Mouse (Mus musculus) cerebellum, adult 2 months (tissue): ENCODE results near the gene Tmc3. TPM values are rescaled to one million over a fixed set of nuclear protein-coding genes. Genes with fewer than 3 reads are reported as not detected.

Experiments
- DNase-seq, 2 experiments: peaks; one replicate each; pipeline ENCODE4 v3.0.0; 2021
- H3K27ac ChIP-seq: fragments of 200-500 bp; 2 replicates; pipeline ENCODE4 v1.5.1; 2012; ENCODE audit warnings: low read length, control low read depth, inconsistent platforms; ENCODE audit not compliant: insufficient read depth
- H3K27me3 ChIP-seq: fragments of 200-500 bp; 2 replicates; pipeline ENCODE4 v1.6.1; 2012; ENCODE audit warnings: inconsistent platforms, mild to moderate bottlenecking, low read length, moderate library complexity; ENCODE audit not compliant: control insufficient read depth, insufficient read depth
- H3K4me1 ChIP-seq: fragments of 200-500 bp; 2 replicates; pipeline ENCODE4 v1.6.1; 2011; ENCODE audit warnings: low read length; ENCODE audit not compliant: control insufficient read depth, insufficient read depth
- H3K4me3 ChIP-seq: fragments of 200-500 bp; replicated peaks from 2 replicates; pipeline ENCODE3; 2011; ENCODE audit warnings: mild to moderate bottlenecking, low read depth, low read length, control low read depth; ENCODE audit not compliant: insufficient read depth
- CTCF ChIP-seq: fragments of 200-500 bp; IDR thresholded peaks from 2 replicates; pipeline ENCODE4 v1.5.1; 2011; ENCODE audit warnings: low read depth, mild to moderate bottlenecking, control low read depth, low read length, moderate library complexity, borderline replicate concordance; ENCODE audit not compliant: insufficient read depth
- POLR2A ChIP-seq: fragments of 200-500 bp; IDR thresholded peaks from 2 replicates; pipeline ENCODE4 v1.6.1; 2011; ENCODE audit warnings: low read length, control low read depth, borderline replicate concordance; ENCODE audit not compliant: insufficient read depth
- WGBS: fragments of 180-500 bp; shearing (Covaris S2); methylation state at CpG from one replicate; pipeline ENCODE4 v1.1.7; 2018; 5-methylcytosine and 5-hydroxymethylcytosine counted together
- polyA plus RNA-seq: library from polyadenylated mRNA; depleted of rRNA; stranded (reverse); fragments of >200 nt; gene quantifications from 2 replicates; pipeline ENCODE4 v1.2.3, GENCODE M21; 2012

Tmc3 gene
- polyA plus RNA-seq, 1 experiment: 0.61 TPM

DNA sequence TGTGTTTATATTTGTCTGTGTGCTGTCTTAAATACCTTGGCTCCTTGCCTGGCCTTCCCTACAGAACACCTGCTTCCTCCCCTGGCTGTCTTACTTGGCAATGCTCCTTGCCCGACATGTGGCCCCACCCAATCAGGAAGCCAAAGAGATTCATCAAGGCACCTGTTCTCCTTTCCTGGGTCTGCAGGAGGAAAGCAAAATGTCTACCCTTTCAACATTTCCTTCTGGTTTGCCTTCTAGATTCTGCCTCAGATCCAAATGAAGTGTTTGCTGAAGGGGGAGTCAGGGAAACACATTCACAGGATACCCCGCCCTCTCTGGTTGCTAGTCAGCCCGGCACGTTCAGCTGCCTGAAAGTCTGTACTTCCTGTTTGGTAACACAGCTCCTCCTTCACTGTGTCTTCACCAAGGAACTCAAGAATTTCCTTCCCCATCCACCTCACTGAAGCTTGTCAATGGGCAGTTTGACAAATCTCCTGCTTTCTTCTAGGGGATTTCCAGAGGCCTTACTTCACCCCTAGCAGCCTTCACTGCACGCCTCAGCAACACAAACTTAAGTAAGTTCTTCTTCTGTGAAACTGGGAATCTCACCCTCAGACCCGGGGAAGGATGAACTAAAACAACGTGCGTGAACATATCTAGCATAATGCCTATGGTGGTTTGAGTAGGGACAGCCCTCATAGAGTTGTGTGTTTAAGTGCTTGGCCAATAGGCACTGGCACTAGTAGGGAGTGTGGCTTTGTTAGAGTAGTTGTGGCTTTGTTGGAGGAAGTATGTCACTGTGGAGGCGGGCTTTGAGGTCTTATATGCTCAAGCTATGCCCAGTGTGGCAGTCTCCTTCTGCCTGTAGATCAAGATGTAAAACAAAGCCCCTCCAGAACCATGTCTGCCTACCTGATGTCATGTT, 74.7 kb downstream of the Tmc3 start:
- peak overlapping the region; percentile 32 for H3K27ac ChIP-seq
- H3K4me3 ChIP-seq: no peak overlapping the region
- 67% methylated on average over 9 of the region's 9 CpGs for WGBS
- peak; percentile 74 to 86 for DNase-seq
- TF ChIP-seq POLR2A (no peak), CTCF (no peak)
- H3K27me3 ChIP-seq: no peaks in the 10 kb centered on the region
- H3K4me1 ChIP-seq: peaks cover 43% of the 10 kb centered on the region

- H3K27me3 ChIP-seq: no peaks in the 10 kb centered on the region
- 44% methylated on average over 11 of the region's 11 CpGs for WGBS
- no peak overlapping the region for H3K27ac ChIP-seq
- DNase-seq: peak; percentile 33 to 46
- TF ChIP-seq CTCF: no peak
- TF ChIP-seq POLR2A: no peak
- peaks cover 43% of the 10 kb centered on the region for H3K4me1 ChIP-seq
- H3K4me3 ChIP-seq: no peak overlapping the region
Measured at GRCm38 (mm10) chr7:83660273-83660691, 75.6 kb downstream of the Tmc3 start.

GRCm38 (mm10) chr7:83661031-83661430, 76.3 kb downstream of the Tmc3 start:
- 68% methylated on average over 10 of the region's 10 CpGs for WGBS
- H3K27ac ChIP-seq: 0 out of 2 replicates have a peak overlapping the region, but pooled peaks have one; percentile 40

DNA sequence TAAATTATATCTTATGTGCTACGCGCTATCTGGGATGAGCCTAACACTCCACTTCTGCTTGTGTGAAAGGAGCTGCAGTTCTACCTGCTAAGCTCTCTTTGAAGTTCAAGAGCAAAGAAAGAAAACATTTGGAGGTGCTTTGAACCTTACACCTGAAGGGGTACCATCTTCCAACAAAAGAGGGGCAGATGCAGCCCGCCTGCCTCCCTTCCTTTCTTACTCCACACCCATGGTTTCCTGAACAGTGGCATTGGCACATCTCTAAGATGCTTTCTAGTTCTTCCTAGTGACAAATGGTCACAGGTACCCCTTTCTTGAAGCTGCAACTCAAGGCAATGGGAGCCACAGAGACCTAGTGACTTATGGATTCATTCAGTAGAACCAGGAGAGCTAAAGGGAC, 77.0 kb downstream of the Tmc3 start:
- Histone ChIP-seq H3K4me1 (peaks cover 43% of the 10 kb centered on the region), H3K27me3 (no peaks in the 10 kb centered on the region), H3K27ac (no peak overlapping the region), H3K4me3 (no peak overlapping the region)
- 97% methylated on average over 3 of the region's 3 CpGs for WGBS
- DNase-seq: no peak
- TF ChIP-seq POLR2A (no peak), CTCF (no peak)

More at GRCm38 (mm10) chr7:83661031-83661430, 76.3 kb downstream of the Tmc3 start:
- Histone ChIP-seq H3K4me1 (peaks cover 43% of the 10 kb centered on the region), H3K4me3 (no peak overlapping the region), H3K27me3 (no peaks in the 10 kb centered on the region)
- DNase-seq: peak in 1 of 2 experiments; percentile 24
- TF ChIP-seq POLR2A (no peak), CTCF (no peak)

- peaks cover 47% of the 10 kb centered on the region for H3K4me1 ChIP-seq
- H3K27ac ChIP-seq: no peak overlapping the region
- H3K27me3 ChIP-seq: no peaks in the 10 kb centered on the region
- H3K4me3 ChIP-seq: no peak overlapping the region
- WGBS: 10% methylated on average over 6 of the region's 6 CpGs
- TF ChIP-seq POLR2A (no peak), CTCF (no peak)
- peak; percentile 51 to 77 for DNase-seq
Measured at GRCm38 (mm10) chr7:83662711-83663375, 78.1 kb downstream of the Tmc3 start.

GRCm38 (mm10) chr7:83666087-83666595, 81.4 kb downstream of the Tmc3 start:
- Histone ChIP-seq H3K27ac (no peak overlapping the region), H3K4me1 (peaks cover 40% of the 10 kb centered on the region), H3K27me3 (no peaks in the 10 kb centered on the region), H3K4me3 (no peak overlapping the region)
- DNase-seq: no peak
- TF ChIP-seq CTCF: no peak
- no peak for TF ChIP-seq POLR2A
- 84% methylated on average over 4 of the region's 4 CpGs for WGBS

DNA sequence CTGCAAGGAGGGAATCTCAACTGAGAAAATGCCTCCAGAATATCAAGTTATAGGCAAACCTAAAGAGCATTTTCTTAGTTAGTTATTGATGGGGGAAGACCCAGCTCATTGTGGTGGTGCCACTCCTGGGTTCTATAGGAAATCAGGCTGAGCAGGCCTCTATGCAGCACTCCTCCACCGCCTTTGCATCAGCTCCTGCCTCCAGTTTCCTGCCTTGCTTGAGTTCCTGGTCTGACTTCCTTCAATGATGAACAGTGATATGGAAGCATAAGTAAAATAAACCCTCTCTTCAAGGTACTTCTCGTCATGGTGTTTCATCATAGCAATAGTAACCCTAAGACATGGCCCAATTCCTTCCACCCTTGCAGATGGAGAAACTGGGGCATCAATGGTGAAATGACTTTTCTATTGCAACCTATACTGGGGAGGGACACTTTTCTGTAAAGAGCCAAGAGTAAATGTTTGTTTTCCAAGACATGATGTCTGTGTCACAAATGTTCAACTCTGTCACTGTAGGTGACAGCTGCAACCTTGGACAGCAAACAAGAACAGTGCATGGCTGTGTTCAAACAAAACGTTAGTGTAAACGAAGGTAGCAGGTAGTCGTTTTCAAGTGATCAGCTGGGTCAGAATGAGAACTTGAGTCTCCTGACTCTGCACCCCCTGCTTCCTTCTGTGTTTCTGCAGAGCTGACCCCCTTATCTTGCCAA, 83.4 kb downstream of the Tmc3 start:
- peak in 1 of 2 experiments; percentile 6 for DNase-seq
- H3K4me1 ChIP-seq: peaks cover 27% of the 10 kb centered on the region
- no peaks in the 10 kb centered on the region for H3K27me3 ChIP-seq
- TF ChIP-seq POLR2A (no peak), CTCF (no peak)
- 72% methylated on average over 5 of the region's 5 CpGs for WGBS
- no peak overlapping the region for H3K4me3 ChIP-seq
- H3K27ac ChIP-seq: no peak overlapping the region
